Mouse (Mus musculus) CH12.LX (cell line): ENCODE measurements around the gene Gm15737. TPM values are rescaled to one million over a fixed set of nuclear protein-coding genes. Genes with fewer than 3 reads are reported as not detected.

Source experiments
- DNase-seq: peaks from one replicate; pipeline ENCODE4 v3.0.0-alpha.2; 2013; ENCODE audit errors: extremely low read depth
- H3K27ac ChIP-seq: 2 replicates; pipeline ENCODE4 v1.5.1; 2012; ENCODE audit warnings: low read depth, mild to moderate bottlenecking, control low read depth, moderate library complexity; ENCODE audit not compliant: insufficient read depth
- H3K27me3 ChIP-seq: replicated peaks from 2 replicates; pipeline ENCODE3; 2012; ENCODE audit warnings: inconsistent platforms
- H3K36me3 ChIP-seq, 2 experiments: replicated peaks in 1 of 2; 2 replicates each; pipeline versions ENCODE3 to v1.6.1; 2012; ENCODE audit warnings: inconsistent platforms in 1 of 2, low read length in 1 of 2, mild to moderate bottlenecking in 1 of 2, mixed read lengths in 1 of 2, moderate library complexity in 1 of 2; ENCODE audit not compliant: control insufficient read depth in 1 of 2, insufficient read depth in 1 of 2
- H3K4me1 ChIP-seq, 2 experiments: 2 replicates each; pipeline ENCODE4 v1.6.1; 2012; ENCODE audit warnings: inconsistent platforms in 1 of 2, moderate library complexity in 1 of 2; ENCODE audit not compliant: insufficient read depth in 2 of 2, control insufficient read depth in 1 of 2
- H3K4me2 ChIP-seq: 2 replicates; pipeline ENCODE4 v1.6.1; 2012; ENCODE audit warnings: low read depth, mild to moderate bottlenecking, control low read depth; ENCODE audit not compliant: poor library complexity, insufficient read depth, severe bottlenecking
- H3K4me3 ChIP-seq, 3 experiments: fragments of 150-350 bp in 1 of 3; sonication (generic) in 1 of 3; replicated peaks in 1 of 3; 2 replicates each; pipeline versions ENCODE3 to v1.5.1; 2011 to 2012; ENCODE audit warnings: low read depth in 2 of 3, low read length in 2 of 3, mild to moderate bottlenecking in 2 of 3, moderate library complexity in 2 of 3, control low read depth in 1 of 3, improper control_type of control experiment in 1 of 3, inconsistent platforms in 1 of 3, mixed read lengths in 1 of 3; ENCODE audit not compliant: poor library complexity in 1 of 3
- H3K79me2 ChIP-seq: replicated peaks from 2 replicates; pipeline ENCODE4 v1.6.1; 2012; ENCODE audit warnings: mild to moderate bottlenecking, moderate library complexity; ENCODE audit not compliant: control insufficient read depth, poor library complexity, insufficient read depth, severe bottlenecking; ENCODE audit errors: extremely low read depth
- H3K9ac ChIP-seq: 2 replicates; pipeline ENCODE4 v1.6.1; 2012; ENCODE audit warnings: low read depth, mild to moderate bottlenecking, control low read depth, moderate library complexity; ENCODE audit not compliant: insufficient read depth
- H3K9me3 ChIP-seq: replicated peaks from 2 replicates; pipeline ENCODE3; 2012; ENCODE audit warnings: low read length, inconsistent platforms, mixed read lengths
- E2F4 ChIP-seq: IDR thresholded peaks from 2 replicates; pipeline ENCODE4 v1.6.1; 2011; ENCODE audit warnings: low read depth, low read length, improper control_type of control experiment; ENCODE audit not compliant: insufficient replicate concordance
- GABPA ChIP-seq: IDR thresholded peaks from 2 replicates; pipeline ENCODE4 v1.6.1; 2012; ENCODE audit warnings: low read depth, low read length, improper control_type of control experiment, inconsistent platforms; ENCODE audit not compliant: insufficient replicate concordance
- HCFC1 ChIP-seq: IDR thresholded peaks from 2 replicates; pipeline ENCODE4 v1.6.1; 2012; ENCODE audit warnings: low read depth, mild to moderate bottlenecking, inconsistent platforms, low read length, improper control_type of control experiment
- IRF4 ChIP-seq: IDR thresholded peaks from 2 replicates; pipeline ENCODE4 v1.6.1; 2014; ENCODE audit warnings: low read depth, mild to moderate bottlenecking, inconsistent platforms, low read length, improper control_type of control experiment
- JUN ChIP-seq: IDR thresholded peaks from 2 replicates; pipeline ENCODE4 v1.6.1; 2011; ENCODE audit warnings: low read depth, mild to moderate bottlenecking, low read length, improper control_type of control experiment, moderate library complexity; ENCODE audit not compliant: insufficient read depth
- MAFK ChIP-seq: IDR thresholded peaks from 2 replicates; pipeline ENCODE4 v1.6.1; 2011; ENCODE audit warnings: low read length, improper control_type of control experiment; ENCODE audit not compliant: insufficient replicate concordance
- MAX ChIP-seq: IDR thresholded peaks from 2 replicates; pipeline ENCODE4 v1.6.1; 2011; ENCODE audit warnings: low read length, improper control_type of control experiment
- MEF2A ChIP-seq: IDR thresholded peaks from 2 replicates; pipeline ENCODE4 v1.6.1; 2014; ENCODE audit warnings: low read depth, mild to moderate bottlenecking, inconsistent platforms, low read length, improper control_type of control experiment, borderline replicate concordance
- PAX5 ChIP-seq: IDR thresholded peaks from 2 replicates; pipeline ENCODE4 v1.6.1; 2012; ENCODE audit warnings: low read length, inconsistent platforms, mixed read lengths
- RAD21 ChIP-seq: IDR thresholded peaks from 2 replicates; pipeline ENCODE4 v1.6.1; 2011; ENCODE audit warnings: low read depth, mild to moderate bottlenecking, low read length, improper control_type of control experiment, moderate library complexity
- RCOR1 ChIP-seq: conservative IDR thresholded peaks from 2 replicates; pipeline ENCODE4 v1.6.1; 2012; ENCODE audit warnings: low read depth, mild to moderate bottlenecking, inconsistent platforms, low read length, improper control_type of control experiment
- SIN3A ChIP-seq: IDR thresholded peaks from 2 replicates; pipeline ENCODE4 v1.6.1; 2012; ENCODE audit warnings: low read length, improper control_type of control experiment, inconsistent platforms
- SMC3 ChIP-seq: IDR thresholded peaks from 2 replicates; pipeline ENCODE4 v1.6.1; 2011; ENCODE audit warnings: low read depth, low read length, improper control_type of control experiment
- TBP ChIP-seq: conservative IDR thresholded peaks from 2 replicates; pipeline ENCODE4 v1.6.1; 2011; ENCODE audit warnings: low read depth, low read length, improper control_type of control experiment
- TCF12 ChIP-seq: IDR thresholded peaks from 2 replicates; pipeline ENCODE4 v1.6.1; 2014; ENCODE audit warnings: low read depth, mild to moderate bottlenecking, inconsistent platforms, low read length, improper control_type of control experiment
- USF1 ChIP-seq: IDR thresholded peaks from 2 replicates; pipeline ENCODE4 v1.6.1; 2014; ENCODE audit warnings: low read depth, mild to moderate bottlenecking, inconsistent platforms, low read length, improper control_type of control experiment
- ZKSCAN1 ChIP-seq: IDR thresholded peaks from 2 replicates; pipeline ENCODE4 v1.6.1; 2012; ENCODE audit warnings: low read depth, inconsistent platforms, low read length, improper control_type of control experiment, borderline replicate concordance
- dilution Hi-C: fragments of 300-500 bp; cut with MboI; formaldehyde crosslinking; loops from 2 replicates; pipeline ENCODE4 v1.14.3; 2020; ENCODE audit warnings: low sequenced_read_pairs; ENCODE audit not compliant: extremely low pct_unique_long_range_greater_than_20kb, extremely low pct_ligation_motif_present
- in situ Hi-C: fragments of 300-500 bp; cut with MboI; formaldehyde crosslinking; loops from 3 replicates; pipeline ENCODE4 v1.14.3; 2019; ENCODE audit warnings: low sequenced_read_pairs, low pct_ligation_motif_present, low pct_unique_long_range_greater_than_20kb, mixed read lengths
- polyA plus RNA-seq: library from polyadenylated mRNA; unstranded; fragments of >175 nt; gene quantifications from 2 replicates; pipeline ENCODE4 v1.2.1, GENCODE M21; 2012; ENCODE audit warnings: low read depth; ENCODE audit not compliant: insufficient read length
- total RNA-seq, 2 experiments: library from RNA; depleted of rRNA; stranded (reverse); fragments of 300-350 nt in 1 of 2; fragments of >200 nt in 1 of 2; gene quantifications; 2 replicates each; pipeline ENCODE4 v1.2.3; 2012 to 2014

Gm15737 gene
- total and polyA plus RNA-seq, 3 experiments: not detected

DNA sequence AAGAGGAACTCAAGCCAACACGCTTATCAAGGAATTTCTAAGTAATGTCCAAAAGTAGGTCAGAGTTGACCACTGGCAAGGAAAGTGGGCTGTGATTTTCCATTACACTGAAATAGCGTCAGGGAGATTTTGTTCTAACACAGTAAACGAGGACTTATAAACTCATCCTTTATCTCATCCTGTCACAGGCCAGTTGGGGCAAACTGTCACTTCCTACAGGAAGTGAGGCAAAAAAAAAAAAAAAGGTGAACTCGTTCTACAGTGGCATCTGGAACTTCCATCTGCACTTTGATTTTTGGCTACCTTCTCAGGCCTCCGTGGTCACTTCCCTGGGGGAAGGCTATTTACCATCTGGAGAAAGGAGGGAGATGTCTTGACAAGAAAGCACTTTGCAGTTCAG is 5.7 kb downstream of the Gm15737 start:
- Histone ChIP-seq H3K4me1 (no peaks in the 10 kb centered on the region), H3K9ac (no peak overlapping the region), H3K27me3 (no peaks in the 10 kb centered on the region), H3K36me3 (no peaks in the 10 kb centered on the region), H3K79me2 (no peaks in the 10 kb centered on the region), H3K9me3 (peaks cover 69% of the 10 kb centered on the region), H3K27ac (no peak overlapping the region), H3K4me3 (no peak overlapping the region)
- in situ Hi-C loops (no loop called here), dilution Hi-C loops (no loop called here)
- no peak for DNase-seq
- TF ChIP-seq IRF4 (no peak), MEF2A (no peak), TBP (no peak), GABPA (no peak), HCFC1 (no peak), JUN (no peak)
- TF ChIP-seq, all 38 proteins: peak for 0
- no peak overlapping the region for H3K4me2 ChIP-seq

DNA sequence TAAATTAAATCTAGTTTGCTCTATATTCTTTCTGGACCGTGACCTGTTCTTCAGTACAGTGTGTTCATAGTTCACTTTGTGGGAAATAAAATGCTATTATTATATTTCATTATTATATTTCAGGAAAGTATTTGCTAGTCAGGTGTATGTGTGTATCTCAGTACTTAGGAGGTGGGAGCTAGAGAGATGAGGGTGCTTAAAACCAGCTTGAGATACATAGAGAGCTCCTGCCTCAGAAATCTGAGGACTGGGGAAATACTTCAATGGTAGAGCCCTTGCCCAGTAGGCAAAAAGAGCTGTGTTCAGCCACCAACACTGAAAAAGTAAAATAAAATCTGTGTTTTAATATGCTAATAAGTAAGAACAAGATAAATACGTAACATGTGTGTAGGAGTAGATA is 6.2 kb downstream of the Gm15737 start:
- peaks cover 66% of the 10 kb centered on the region for H3K9me3 ChIP-seq
- H3K27me3 ChIP-seq: no peaks in the 10 kb centered on the region
- H3K27ac ChIP-seq: no peak overlapping the region
- TF ChIP-seq MAX: no peak
- TF ChIP-seq TCF12: no peak
- TF ChIP-seq ZKSCAN1: no peak
- TF ChIP-seq TBP: no peak
- TF ChIP-seq GABPA: no peak
- no peak for TF ChIP-seq RCOR1
- no peak for TF ChIP-seq SMC3
- no peak for TF ChIP-seq HCFC1
- no peak for TF ChIP-seq PAX5
- TF ChIP-seq USF1: no peak
- TF ChIP-seq RAD21: no peak
- no peak for TF ChIP-seq MAFK
- TF ChIP-seq E2F4: no peak
- no peak for TF ChIP-seq MEF2A
- TF ChIP-seq SIN3A: no peak
- no peaks in the 10 kb centered on the region for H3K36me3 ChIP-seq
- H3K4me2 ChIP-seq: no peak overlapping the region
- H3K4me3 ChIP-seq: no peak overlapping the region
- dilution Hi-C loops: no loop called here
- H3K79me2 ChIP-seq: no peaks in the 10 kb centered on the region
- no peak overlapping the region for H3K9ac ChIP-seq
- in situ Hi-C loops: no loop called here
- no peak for DNase-seq
- no peaks in the 10 kb centered on the region for H3K4me1 ChIP-seq
